Mouse (Mus musculus) liver, adult 2 months (tissue): ENCODE measurements around the gene Arhgap28.

Experiments used
- CTCF ChIP-seq: fragments of 200-500 bp; IDR thresholded peaks from 2 replicates; pipeline ENCODE4 v1.5.1; 2011; ENCODE audit warnings: low read depth, low read length, control low read depth
- POLR2A ChIP-seq: fragments of 200-500 bp; IDR thresholded peaks from 2 replicates; pipeline ENCODE4 v1.6.1; 2011; ENCODE audit warnings: low read length, control low read depth; ENCODE audit not compliant: insufficient read depth; ENCODE audit errors: extremely low read depth

DNA sequence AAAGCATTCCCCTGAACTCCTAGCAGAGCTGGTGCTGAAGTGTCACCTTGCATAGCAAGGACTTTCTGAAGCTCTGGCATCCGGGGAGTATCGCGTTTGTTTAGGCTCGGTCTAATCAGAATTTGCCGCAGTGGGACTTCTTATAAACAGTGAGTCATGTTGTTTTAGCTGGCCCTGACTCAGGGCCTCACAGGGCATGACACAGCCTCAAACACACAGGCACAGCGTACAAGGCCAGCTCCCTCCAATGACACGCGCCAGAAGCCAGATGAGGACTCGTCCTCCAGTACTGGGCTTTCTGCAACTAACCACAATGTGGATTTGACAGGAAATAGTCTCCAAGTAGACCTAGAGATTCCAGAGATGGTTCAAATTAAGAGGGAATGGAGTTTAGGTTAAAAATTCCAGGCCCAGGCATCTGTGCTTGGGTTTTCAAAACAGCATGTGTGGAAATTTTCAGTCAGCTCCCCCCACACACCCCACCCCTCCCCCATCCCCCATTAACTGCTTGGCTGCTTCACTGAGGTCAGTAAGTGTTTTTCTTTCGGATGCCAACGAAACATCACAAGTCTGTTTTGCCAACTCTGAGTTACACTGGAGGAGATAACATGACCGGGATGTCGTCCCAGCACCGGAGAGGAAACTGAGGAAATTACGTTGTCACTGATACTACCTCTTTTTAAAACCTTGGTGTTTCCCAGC, 14.8 kb downstream of the Arhgap28 start:
- TF ChIP-seq POLR2A = no peak
- no peak for TF ChIP-seq CTCF
